Mouse (Mus musculus): ENCODE results near the gene Accsl. TPM values are rescaled to one million over a fixed set of nuclear protein-coding genes. Genes with fewer than 3 reads are reported as not detected.

Accsl gene
- not detected in 2 replicates for polyA plus RNA-seq (2015; fragmentation: Nextera tagmentation; extraction: Ambion mirVana)

- ATAC-seq (no peak), DNase-seq (ENCODE audit: low spot score) (no peak)
- H3K9me3 ChIP-seq (ENCODE audit: low read length): no peaks in the 10 kb centered on the region
- no peaks in the 10 kb centered on the region for H3K4me1 ChIP-seq (ENCODE audit: insufficient read depth, low read depth, low read length)
- no peaks in the 10 kb centered on the region for H3K36me3 ChIP-seq (ENCODE audit: insufficient read depth, low read length)
- no peaks in the 10 kb centered on the region for H3K27me3 ChIP-seq (replicated peaks; ENCODE audit: insufficient read depth, low read length)
- H3K27ac ChIP-seq (ENCODE audit: low read length): no peak within 1 kb of the TSS
- H3K4me2 ChIP-seq (replicated peaks; ENCODE audit: low read depth, low read length): no peak within 1 kb of the TSS
- no peak within 1 kb of the TSS for H3K4me3 ChIP-seq (ENCODE audit: low read depth, low read length)
- WGBS: 54% methylated on average over 7 of the region's 7 CpGs
- no peak within 1 kb of the TSS for H3K9ac ChIP-seq (replicated peaks; ENCODE audit: low read depth)
- no peak for TF ChIP-seq EP300 (IDR thresholded peaks at IDR 0.05)
- no peak for TF ChIP-seq CTCF (IDR thresholded peaks at IDR 0.05)
These were observed at the start of gene Accsl for GRCm38 (mm10) chr2:93869107-93869600. Gene Accsl (minus strand): TSS chr2:93869157.

GRCm38 (mm10) chr2:93913552-93913951 lies 44.6 kb upstream of the Accsl start:
- Histone ChIP-seq H3K36me3 (ENCODE audit: insufficient read depth, low read length) (no peaks in the 10 kb centered on the region), H3K4me3 (ENCODE audit: low read depth, low read length) (no peak overlapping the region), H3K27ac (ENCODE audit: low read length) (no peak overlapping the region), H3K9ac (replicated peaks; ENCODE audit: low read depth) (no peak overlapping the region), H3K9me3 (ENCODE audit: low read length) (no peaks in the 10 kb centered on the region), H3K4me1 (ENCODE audit: insufficient read depth, low read depth, low read length) (no peaks in the 10 kb centered on the region), H3K27me3 (replicated peaks; ENCODE audit: insufficient read depth, low read length) (no peaks in the 10 kb centered on the region), H3K4me2 (replicated peaks; ENCODE audit: low read depth, low read length) (no peak overlapping the region)
- TF ChIP-seq CTCF (IDR thresholded peaks at IDR 0.05) (no peak), EP300 (IDR thresholded peaks at IDR 0.05) (no peak)
- WGBS: 83% methylated on average over 2 of the region's 2 CpGs
- DNase-seq (ENCODE audit: low spot score) (no peak), ATAC-seq (no peak)

DNA sequence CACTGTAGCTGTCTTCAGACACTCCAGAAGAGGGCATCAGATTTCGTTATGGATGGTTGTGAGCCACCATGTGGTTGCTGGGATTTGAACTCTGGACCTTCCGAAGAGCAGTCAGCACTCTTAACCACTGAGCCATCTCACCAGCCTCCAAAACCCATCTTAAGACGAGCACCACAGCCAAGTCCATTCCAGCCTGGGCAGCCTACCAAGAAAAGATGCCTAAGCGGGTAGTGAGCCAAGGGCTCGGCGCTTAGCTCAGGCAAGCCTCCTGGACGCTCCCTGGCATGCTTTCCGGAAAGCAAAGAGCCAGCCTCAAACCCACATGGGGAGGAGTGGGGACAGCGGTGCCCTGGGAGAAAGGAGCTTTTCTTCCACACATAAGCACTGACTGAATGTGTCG lies 43.0 kb upstream of the Accsl start:
- no peak overlapping the region for H3K27ac ChIP-seq (ENCODE audit: low read length)
- no peak for ATAC-seq
- H3K4me2 ChIP-seq (replicated peaks; ENCODE audit: low read depth, low read length): no peak overlapping the region
- TF ChIP-seq CTCF (IDR thresholded peaks at IDR 0.05) (no peak), EP300 (IDR thresholded peaks at IDR 0.05) (no peak)
- no peak overlapping the region for H3K9ac ChIP-seq (replicated peaks; ENCODE audit: low read depth)
- DNase-seq (ENCODE audit: low spot score): no peak
- no peaks in the 10 kb centered on the region for H3K36me3 ChIP-seq (ENCODE audit: insufficient read depth, low read length)
- H3K27me3 ChIP-seq (replicated peaks; ENCODE audit: insufficient read depth, low read length): no peaks in the 10 kb centered on the region
- H3K4me1 ChIP-seq (ENCODE audit: insufficient read depth, low read depth, low read length): no peaks in the 10 kb centered on the region
- no peak overlapping the region for H3K4me3 ChIP-seq (ENCODE audit: low read depth, low read length)
- H3K9me3 ChIP-seq (ENCODE audit: low read length): no peaks in the 10 kb centered on the region
- WGBS: 71% methylated on average over 10 of the region's 10 CpGs

DNA sequence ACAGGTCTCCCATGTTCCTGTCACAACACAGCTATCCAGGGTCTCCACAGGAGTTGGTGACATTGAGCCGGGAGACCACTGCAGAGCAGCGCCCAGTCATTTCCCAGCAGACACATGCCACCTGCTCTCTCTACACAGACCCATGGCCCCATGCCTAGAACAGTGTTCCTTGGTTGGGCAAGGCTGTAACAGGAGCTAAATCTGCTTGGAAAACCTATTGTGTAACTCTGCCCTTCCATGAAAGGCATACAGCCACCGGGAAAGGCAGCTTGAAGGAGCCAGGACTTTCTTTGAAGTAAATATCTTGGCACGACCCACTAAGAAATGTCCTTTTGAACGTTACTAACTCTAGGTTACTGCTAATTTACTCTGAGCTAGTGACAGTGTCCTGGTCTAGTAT lies 40.8 kb upstream of the Accsl start:
- ATAC-seq: peak; percentile 85
- no peaks in the 10 kb centered on the region for H3K36me3 ChIP-seq (ENCODE audit: insufficient read depth, low read length)
- H3K4me3 ChIP-seq (ENCODE audit: low read depth, low read length): no peak overlapping the region
- WGBS: 40% methylated on average over 5 of the region's 5 CpGs
- peak; percentile 78 for DNase-seq (ENCODE audit: low spot score)
- no peak overlapping the region for H3K9ac ChIP-seq (replicated peaks; ENCODE audit: low read depth)
- no peaks in the 10 kb centered on the region for H3K27me3 ChIP-seq (replicated peaks; ENCODE audit: insufficient read depth, low read length)
- TF ChIP-seq CTCF (IDR thresholded peaks at IDR 0.05): no peak
- no peak; the same call in 1 of the 2 replicates for TF ChIP-seq EP300 (IDR thresholded peaks at IDR 0.05)
- H3K9me3 ChIP-seq (ENCODE audit: low read length): no peaks in the 10 kb centered on the region
- no peak overlapping the region for H3K27ac ChIP-seq (ENCODE audit: low read length)
- H3K4me2 ChIP-seq (replicated peaks; ENCODE audit: low read depth, low read length): no peak overlapping the region
- H3K4me1 ChIP-seq (ENCODE audit: insufficient read depth, low read depth, low read length): no peaks in the 10 kb centered on the region

DNA sequence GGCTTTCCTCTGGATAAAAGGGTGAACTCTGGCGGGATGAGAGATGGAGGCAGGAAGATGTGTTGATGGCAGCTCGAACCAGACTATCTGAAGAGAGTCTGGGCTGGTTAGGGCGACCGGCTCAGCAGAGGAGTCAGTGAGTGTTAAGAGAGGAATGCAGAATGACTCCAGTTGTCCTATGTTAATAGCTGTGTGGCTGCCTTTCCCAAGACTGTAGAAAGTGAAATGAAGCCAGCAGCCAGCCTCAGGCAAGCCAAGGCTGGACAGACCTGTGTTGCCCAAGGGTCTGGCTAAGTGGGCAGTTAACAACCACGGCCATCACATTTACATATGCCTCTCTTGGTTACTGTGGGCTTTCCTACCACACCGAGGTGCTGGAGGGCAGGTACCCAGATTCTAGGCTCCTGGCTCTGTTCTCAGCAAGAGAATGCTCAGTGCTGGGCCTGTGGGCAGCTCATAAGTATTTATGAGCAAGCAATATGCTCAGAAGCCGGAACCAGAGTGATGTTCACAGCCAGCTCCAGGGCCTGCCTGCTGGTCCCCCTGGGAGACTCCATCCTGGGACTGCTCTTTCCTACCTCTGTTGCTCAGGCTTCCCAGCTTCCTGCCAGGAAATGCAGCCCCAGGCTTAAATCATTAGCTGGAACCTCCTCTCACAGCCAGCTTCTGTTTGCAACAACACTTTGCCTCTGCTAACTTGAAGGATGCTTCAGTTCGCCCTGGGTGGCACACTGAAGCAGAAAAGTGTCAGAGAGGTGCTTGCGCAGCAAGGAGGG lies 38.8 kb upstream of the Accsl start:
- H3K4me1 ChIP-seq (ENCODE audit: insufficient read depth, low read depth, low read length): no peaks in the 10 kb centered on the region
- H3K27me3 ChIP-seq (replicated peaks; ENCODE audit: insufficient read depth, low read length): no peaks in the 10 kb centered on the region
- H3K27ac ChIP-seq (ENCODE audit: low read length): no peak overlapping the region
- H3K36me3 ChIP-seq (ENCODE audit: insufficient read depth, low read length): no peaks in the 10 kb centered on the region
- no peak overlapping the region for H3K9ac ChIP-seq (replicated peaks; ENCODE audit: low read depth)
- TF ChIP-seq CTCF (IDR thresholded peaks at IDR 0.05) (no peak), EP300 (IDR thresholded peaks at IDR 0.05) (no peak)
- ATAC-seq (no peak), DNase-seq (ENCODE audit: low spot score) (no peak)
- no peak overlapping the region for H3K4me3 ChIP-seq (ENCODE audit: low read depth, low read length)
- 55% methylated on average over 9 of the region's 9 CpGs for WGBS
- no peaks in the 10 kb centered on the region for H3K9me3 ChIP-seq (ENCODE audit: low read length)
- H3K4me2 ChIP-seq (replicated peaks; ENCODE audit: low read depth, low read length): no peak overlapping the region

DNA sequence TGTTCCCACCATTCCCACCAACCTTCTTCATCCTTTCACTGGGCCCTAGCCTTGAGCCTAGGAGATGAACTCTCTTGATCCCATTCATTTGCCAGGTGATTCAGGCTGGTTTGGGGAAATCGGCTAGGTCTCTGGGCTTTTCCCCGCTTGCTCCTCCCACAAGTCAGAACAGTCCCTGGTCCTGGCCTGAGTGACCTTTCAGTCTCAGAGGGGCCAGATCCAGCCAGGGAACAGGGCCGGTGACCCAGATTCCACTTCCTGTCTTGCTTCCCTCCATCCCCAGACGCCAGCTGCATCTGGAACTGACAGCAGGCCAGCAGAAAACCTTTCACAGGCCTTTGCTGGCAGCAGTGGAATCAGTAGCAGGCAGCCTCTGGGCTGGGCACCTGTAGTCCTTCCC lies 37.4 kb upstream of the Accsl start:
- DNase-seq (ENCODE audit: low spot score): no peak
- no peaks in the 10 kb centered on the region for H3K4me1 ChIP-seq (ENCODE audit: insufficient read depth, low read depth, low read length)
- no peaks in the 10 kb centered on the region for H3K36me3 ChIP-seq (ENCODE audit: insufficient read depth, low read length)
- no peak overlapping the region for H3K27ac ChIP-seq (ENCODE audit: low read length)
- H3K9ac ChIP-seq (replicated peaks; ENCODE audit: low read depth): no peak overlapping the region
- TF ChIP-seq CTCF (IDR thresholded peaks at IDR 0.05) (no peak), EP300 (IDR thresholded peaks at IDR 0.05) (no peak)
- no peak overlapping the region for H3K4me2 ChIP-seq (replicated peaks; ENCODE audit: low read depth, low read length)
- no peaks in the 10 kb centered on the region for H3K9me3 ChIP-seq (ENCODE audit: low read length)
- WGBS: 46% methylated on average over 4 of the region's 4 CpGs
- ATAC-seq: no peak
- H3K4me3 ChIP-seq (ENCODE audit: low read depth, low read length): no peak overlapping the region
- H3K27me3 ChIP-seq (replicated peaks; ENCODE audit: insufficient read depth, low read length): no peaks in the 10 kb centered on the region

All from lung, postnatal 0 days (tissue).